Mouse (Mus musculus): ENCODE results near the gene Rnf20.

The Rnf20 gene

DNA sequence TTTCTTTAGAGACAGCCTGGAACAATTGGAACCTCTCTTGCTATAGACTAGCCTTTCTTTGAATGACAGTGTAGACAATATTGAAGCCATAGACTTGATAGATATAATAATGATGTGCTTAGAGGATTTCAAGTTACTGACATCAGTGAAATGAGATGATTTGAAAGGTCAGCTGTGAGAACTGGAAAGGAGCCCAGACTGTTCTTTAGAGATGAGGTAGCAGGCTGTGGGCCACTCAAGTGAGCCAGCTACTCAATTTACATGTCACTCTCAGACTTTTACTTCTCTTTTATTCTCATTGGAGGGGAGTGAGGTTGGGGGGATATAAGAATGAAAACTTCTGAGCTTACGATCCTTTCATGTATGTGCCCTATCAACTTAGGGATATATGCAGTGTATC, 27.6 kb downstream of the Rnf20 start:
- DNase-seq (ENCODE audit: low read depth, low spot score), result no peak

DNA sequence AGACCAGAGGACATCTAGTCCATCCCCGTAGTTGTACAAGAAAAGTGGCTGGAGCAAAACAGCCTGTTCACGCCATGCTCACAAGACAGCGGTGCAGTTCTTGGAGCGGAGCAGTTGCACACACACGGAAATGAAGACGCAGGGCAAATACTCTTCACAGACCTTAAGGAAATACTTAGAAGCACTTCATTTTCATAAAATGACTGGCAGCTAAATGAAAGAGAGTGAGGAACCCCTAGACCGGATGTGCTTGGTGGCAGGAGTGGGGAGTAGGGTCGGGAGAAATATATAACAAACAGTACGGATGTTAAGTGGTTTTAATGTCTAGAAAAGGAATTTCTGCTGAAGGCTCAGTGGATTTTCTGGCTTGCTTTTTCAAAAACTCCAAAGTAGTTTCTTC, 29.9 kb downstream of the Rnf20 start:
- no peak for DNase-seq (ENCODE audit: low read depth, low spot score)

DNA sequence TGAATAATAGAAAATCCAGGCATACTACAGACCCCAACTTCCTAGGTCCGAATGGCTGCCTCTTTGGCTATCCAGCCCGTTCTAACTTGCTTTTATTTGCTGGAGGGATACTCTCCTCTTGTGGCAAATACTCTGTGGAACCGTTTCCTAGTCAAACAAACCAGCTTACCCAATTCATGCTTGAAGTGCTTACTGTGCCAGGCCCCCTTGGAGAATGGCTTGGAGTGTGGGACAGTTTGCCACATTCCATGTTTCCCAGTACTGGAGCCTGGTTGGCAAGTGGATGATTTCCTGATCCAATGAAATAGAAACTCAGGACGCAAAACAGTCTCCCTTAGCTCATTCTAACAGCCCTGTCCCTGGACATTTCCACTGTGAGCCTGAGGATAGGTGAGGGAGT, 30.4 kb downstream of the Rnf20 start:
- no peak for DNase-seq (ENCODE audit: low read depth, low spot score)

DNA sequence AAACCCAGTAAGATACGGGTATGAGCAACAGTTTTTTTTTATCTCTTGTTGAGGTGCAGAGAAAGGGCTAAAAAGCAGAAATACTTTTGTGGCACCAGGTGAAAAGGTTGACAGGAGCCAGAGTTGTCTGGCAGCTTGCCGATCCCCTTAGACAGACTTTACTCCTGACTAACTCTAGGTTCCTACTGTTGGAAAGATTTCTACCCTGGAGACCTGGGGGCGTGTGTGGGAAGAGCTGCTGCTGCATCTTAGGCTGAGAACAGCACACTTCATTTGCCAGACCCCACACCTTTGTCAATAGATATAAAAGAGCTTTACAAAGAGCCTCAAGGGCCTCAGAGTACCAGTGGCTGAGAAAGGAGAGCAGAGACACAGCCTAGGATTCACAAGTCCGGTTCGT, 33.0 kb downstream of the Rnf20 start:
- DNase-seq (ENCODE audit: low read depth, low spot score), result no peak

DNA sequence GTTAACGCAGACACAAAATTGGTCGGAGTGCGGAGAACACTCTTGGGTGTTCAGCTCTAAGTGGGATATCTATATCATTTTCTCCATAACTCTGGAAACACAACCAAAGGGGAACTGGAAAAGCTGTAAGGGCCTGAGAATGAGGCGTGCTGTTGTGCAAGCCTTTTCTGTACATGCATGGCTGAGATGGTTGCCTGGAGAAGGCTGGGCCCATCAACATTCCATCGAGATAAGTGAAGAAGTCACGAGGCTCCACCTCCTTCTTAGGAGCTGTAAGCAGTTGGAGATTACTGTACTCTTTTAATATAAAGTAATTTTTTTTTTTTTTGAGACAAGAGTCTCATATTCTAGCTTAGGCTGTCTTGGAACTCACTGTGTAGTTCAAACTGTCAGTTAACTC, 44.3 kb downstream of the Rnf20 start:
- DNase-seq (ENCODE audit: low read depth, low spot score), result no peak

DNA sequence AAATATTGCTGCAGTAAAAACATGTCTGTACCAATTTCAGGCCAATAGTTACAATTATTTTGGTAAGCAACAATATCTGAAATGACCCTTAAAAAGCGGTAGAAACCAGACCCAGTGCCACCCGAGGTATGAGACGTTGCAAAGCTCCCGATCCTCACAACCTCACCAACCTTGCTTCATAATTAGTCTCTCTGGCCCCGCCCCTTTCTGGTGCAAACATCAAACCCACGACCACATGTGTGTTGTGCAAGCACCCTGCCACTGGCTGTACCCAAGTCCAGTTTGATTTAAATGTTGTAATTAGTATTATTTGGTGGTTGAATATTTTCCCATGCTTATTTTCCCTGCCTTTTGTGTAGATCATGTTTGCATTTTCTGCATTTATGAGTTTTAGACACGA, 45.0 kb downstream of the Rnf20 start:
- no peak for DNase-seq (ENCODE audit: low read depth, low spot score)

DNA sequence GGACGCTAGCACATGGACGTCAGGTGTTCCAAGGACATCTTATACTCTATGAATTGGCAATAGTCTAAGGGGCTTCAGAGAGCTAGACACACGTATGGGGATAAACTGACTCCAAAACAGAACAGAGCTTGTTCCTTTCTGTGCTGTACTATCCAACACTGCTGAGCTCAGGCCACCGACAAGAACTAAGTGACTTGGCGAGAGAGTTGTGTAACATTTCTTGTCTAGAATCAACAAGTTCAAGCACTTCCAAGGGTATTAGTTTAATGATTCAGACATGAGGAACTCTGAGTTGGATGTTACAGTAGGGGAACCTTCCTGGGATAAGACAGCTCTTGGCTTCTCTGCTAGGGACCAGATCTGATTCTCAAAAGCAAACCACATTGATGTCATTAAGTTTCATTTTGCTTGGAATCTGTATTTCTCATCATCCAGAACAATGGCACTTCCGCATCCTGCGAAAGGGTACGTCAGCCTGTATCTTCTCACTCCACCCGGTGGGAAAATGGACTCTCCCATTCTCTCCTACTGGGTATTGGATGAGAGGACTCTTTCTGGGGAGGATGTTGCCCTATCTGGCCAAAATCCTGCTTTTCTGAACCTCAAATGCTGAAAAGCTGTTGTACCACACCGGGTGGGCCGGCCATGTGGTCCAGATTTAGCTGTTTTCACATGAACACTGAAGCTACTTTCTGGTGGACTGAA, 48.5 kb downstream of the Rnf20 start:
- DNase-seq (ENCODE audit: low read depth, low spot score), result no peak

DNA sequence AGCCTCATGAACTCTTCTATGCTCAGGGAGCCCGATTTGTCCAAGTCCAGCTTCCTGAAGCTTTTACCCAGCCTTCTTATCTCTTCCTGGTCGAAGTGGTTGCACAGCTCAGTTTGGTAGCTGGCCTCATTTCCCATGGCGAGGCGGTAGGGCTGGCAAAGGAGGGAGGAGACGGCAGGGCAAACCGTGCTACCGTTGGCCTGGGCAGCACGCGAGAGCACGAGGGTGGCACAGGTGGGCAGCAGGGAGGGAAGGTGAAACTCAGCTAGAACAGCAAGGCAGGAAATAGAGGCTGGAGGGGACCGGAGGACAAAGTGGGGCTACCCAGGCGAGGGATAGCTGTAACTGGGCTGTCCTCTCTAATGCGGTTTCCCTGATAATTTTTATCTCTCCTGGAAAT, 50.0 kb downstream of the Rnf20 start, which contains the start of gene Ppp3r2:
Ppp3r2 (minus strand) TSS at position 213 of the 400 bp plus-strand sequence.
- DNase-seq (ENCODE audit: low read depth, low spot score), result no peak

DNA sequence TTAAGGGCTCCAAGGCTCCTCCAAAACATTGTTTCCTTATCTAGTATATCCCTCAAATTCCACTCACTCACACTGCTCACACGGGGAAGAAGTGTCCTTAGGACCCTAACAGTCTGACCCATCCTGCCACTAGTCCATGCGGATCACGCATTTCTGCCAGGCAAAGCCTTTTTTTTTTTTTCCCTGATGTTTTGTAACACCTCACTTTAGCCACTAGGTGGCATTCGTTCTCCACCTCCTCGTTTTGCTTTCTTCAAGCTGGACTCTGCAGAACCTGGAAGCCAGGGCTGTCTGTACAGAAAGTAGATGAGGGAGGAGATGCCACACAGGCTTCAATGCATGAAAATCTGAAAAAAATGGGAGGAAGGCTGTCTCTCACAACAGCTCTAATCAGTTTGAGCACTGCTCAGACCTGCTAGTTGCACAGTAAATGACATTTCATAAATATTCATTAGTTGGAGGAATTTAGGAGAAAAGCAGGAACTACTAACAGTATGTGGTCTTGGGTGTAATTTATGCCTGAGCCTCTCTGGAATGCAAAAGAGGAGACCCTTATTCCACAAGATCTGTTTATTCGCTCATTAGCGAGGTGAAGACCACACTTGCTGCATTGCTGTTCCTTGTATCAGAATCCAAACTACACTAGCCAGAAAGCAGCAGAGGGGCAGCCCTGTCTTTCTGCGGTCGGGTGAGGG, 56.9 kb downstream of the Rnf20 start:
- DNase-seq (ENCODE audit: low read depth, low spot score), result peak; percentile 73

DNA sequence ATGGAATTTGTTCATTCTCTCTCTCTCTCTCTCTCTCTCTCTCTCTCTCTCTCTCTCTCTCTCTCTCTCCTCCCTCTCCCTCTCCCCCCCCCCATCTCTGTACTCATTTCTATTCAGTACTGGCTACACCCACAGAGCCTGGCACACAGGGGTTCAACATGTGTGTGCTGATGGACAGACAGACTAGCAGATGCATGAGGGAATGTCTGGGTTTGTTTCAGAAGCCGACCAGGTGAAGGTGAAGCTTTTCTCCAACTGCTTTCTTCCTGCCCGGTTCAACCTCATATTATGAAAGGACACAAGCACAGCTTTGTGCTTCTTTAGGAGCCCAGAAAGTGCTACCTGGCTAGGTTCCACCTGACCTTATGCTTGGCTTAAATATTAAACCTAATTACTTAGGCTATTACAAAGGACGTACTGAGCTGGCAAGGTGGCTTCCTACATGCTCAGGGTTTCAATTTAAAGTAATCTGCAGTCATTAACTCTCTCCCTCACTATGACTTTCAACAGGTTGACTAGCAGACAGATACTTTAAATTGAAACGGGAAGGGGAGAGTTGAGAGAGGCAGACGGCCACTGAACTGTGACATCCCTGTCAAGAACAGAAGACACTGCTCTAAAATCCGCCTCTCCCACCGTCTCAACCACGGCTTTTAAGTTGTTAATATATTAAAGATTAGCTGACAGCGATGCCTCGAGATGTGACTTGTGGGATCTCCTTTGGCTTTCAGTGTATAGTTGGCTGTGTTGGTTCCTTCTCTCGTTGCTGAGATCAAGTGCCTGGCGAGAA, 59.8 kb downstream of the Rnf20 start:
- no peak for DNase-seq (ENCODE audit: low read depth, low spot score)

All from R1 (cell line).